Mouse (Mus musculus): ENCODE measurements around the gene Mef2d. TPM values are rescaled to one million over a fixed set of nuclear protein-coding genes. Genes with fewer than 3 reads are reported as not detected.

The Mef2d gene
- polyA plus RNA-seq, 1 experiment from 2014 or later: 16.4 TPM

- H3K4me1 ChIP-seq (ENCODE audit: control insufficient read depth, insufficient read depth, low read depth, low read length): peaks cover 61% of the 10 kb centered on the region
- WGBS: 17% methylated on average over 3 of the region's 3 CpGs
- H3K4me3 ChIP-seq (ENCODE audit: low read length): no peak overlapping the region
- H3K27me3 ChIP-seq (replicated peaks; ENCODE audit: control insufficient read depth, insufficient read depth, low read length): no peaks in the 10 kb centered on the region
- peak; percentile 88 for ATAC-seq
- H3K9me3 ChIP-seq (ENCODE audit: control insufficient read depth, low read length): no peaks in the 10 kb centered on the region
- peak overlapping the region; percentile 33; the same call in 1 of the 2 replicates for H3K9ac ChIP-seq (ENCODE audit: low read depth, low read length)
- H3K27ac ChIP-seq (ENCODE audit: low read depth, low read length): peak overlapping the region; percentile 81
- H3K4me2 ChIP-seq (ENCODE audit: low read length): peak overlapping the region; percentile 24
- H3K36me3 ChIP-seq (ENCODE audit: control insufficient read depth, insufficient read depth, low read length): peaks cover 5% of the 10 kb centered on the region
These were observed 9.9 kb downstream of the Mef2d start for GRCm38 (mm10) chr3:88152056-88152455.

GRCm38 (mm10) chr3:88153290-88154011 lies 11.3 kb downstream of the Mef2d start:
- Histone ChIP-seq H3K27ac (ENCODE audit: low read depth, low read length) (peak overlapping the region; percentile 81), H3K4me2 (ENCODE audit: low read length) (no peak overlapping the region), H3K36me3 (ENCODE audit: control insufficient read depth, insufficient read depth, low read length) (peaks cover 9% of the 10 kb centered on the region), H3K27me3 (replicated peaks; ENCODE audit: control insufficient read depth, insufficient read depth, low read length) (no peaks in the 10 kb centered on the region), H3K9ac (ENCODE audit: low read depth, low read length) (no peak overlapping the region), H3K4me3 (ENCODE audit: low read length) (no peak overlapping the region), H3K9me3 (ENCODE audit: control insufficient read depth, low read length) (no peaks in the 10 kb centered on the region), H3K4me1 (ENCODE audit: control insufficient read depth, insufficient read depth, low read depth, low read length) (peaks cover 53% of the 10 kb centered on the region)
- WGBS: 84% methylated on average over 3 of the region's 3 CpGs
- no peak for ATAC-seq

GRCm38 (mm10) chr3:88154236-88154635 lies 12.1 kb downstream of the Mef2d start:
- H3K36me3 ChIP-seq (ENCODE audit: control insufficient read depth, insufficient read depth, low read length): peaks cover 9% of the 10 kb centered on the region
- H3K27ac ChIP-seq (ENCODE audit: low read depth, low read length): no peak overlapping the region
- H3K9me3 ChIP-seq (ENCODE audit: control insufficient read depth, low read length): no peaks in the 10 kb centered on the region
- peaks cover 45% of the 10 kb centered on the region for H3K4me1 ChIP-seq (ENCODE audit: control insufficient read depth, insufficient read depth, low read depth, low read length)
- no peak overlapping the region for H3K9ac ChIP-seq (ENCODE audit: low read depth, low read length)
- H3K4me3 ChIP-seq (ENCODE audit: low read length): no peak overlapping the region
- WGBS: 80% methylated on average over 2 of the region's 2 CpGs
- no peak for ATAC-seq
- no peaks in the 10 kb centered on the region for H3K27me3 ChIP-seq (replicated peaks; ENCODE audit: control insufficient read depth, insufficient read depth, low read length)
- H3K4me2 ChIP-seq (ENCODE audit: low read length): no peak overlapping the region

- Histone ChIP-seq H3K4me2 (ENCODE audit: low read length) (no peak overlapping the region), H3K27ac (ENCODE audit: low read depth, low read length) (no peak overlapping the region), H3K9ac (ENCODE audit: low read depth, low read length) (no peak overlapping the region), H3K27me3 (replicated peaks; ENCODE audit: control insufficient read depth, insufficient read depth, low read length) (no peaks in the 10 kb centered on the region), H3K4me3 (ENCODE audit: low read length) (no peak overlapping the region), H3K9me3 (ENCODE audit: control insufficient read depth, low read length) (no peaks in the 10 kb centered on the region), H3K36me3 (ENCODE audit: control insufficient read depth, insufficient read depth, low read length) (peaks cover 14% of the 10 kb centered on the region), H3K4me1 (ENCODE audit: control insufficient read depth, insufficient read depth, low read depth, low read length) (peaks cover 19% of the 10 kb centered on the region)
- ATAC-seq: no peak
These were observed 14.6 kb downstream of the Mef2d start for GRCm38 (mm10) chr3:88156817-88157216.

GRCm38 (mm10) chr3:88157771-88158597 lies 15.8 kb downstream of the Mef2d start:
- peak; percentile 32 for ATAC-seq
- no peak overlapping the region for H3K4me2 ChIP-seq (ENCODE audit: low read length)
- peaks cover 7% of the 10 kb centered on the region for H3K4me1 ChIP-seq (ENCODE audit: control insufficient read depth, insufficient read depth, low read depth, low read length)
- no peaks in the 10 kb centered on the region for H3K9me3 ChIP-seq (ENCODE audit: control insufficient read depth, low read length)
- peaks cover 22% of the 10 kb centered on the region for H3K36me3 ChIP-seq (ENCODE audit: control insufficient read depth, insufficient read depth, low read length)
- no peak overlapping the region for H3K4me3 ChIP-seq (ENCODE audit: low read length)
- no peak overlapping the region for H3K9ac ChIP-seq (ENCODE audit: low read depth, low read length)
- no peaks in the 10 kb centered on the region for H3K27me3 ChIP-seq (replicated peaks; ENCODE audit: control insufficient read depth, insufficient read depth, low read length)
- H3K27ac ChIP-seq (ENCODE audit: low read depth, low read length): no peak overlapping the region
- 19% methylated on average over 23 of the region's 23 CpGs for WGBS

- Histone ChIP-seq H3K27ac (ENCODE audit: low read depth, low read length) (no peak overlapping the region), H3K36me3 (ENCODE audit: control insufficient read depth, insufficient read depth, low read length) (peaks cover 25% of the 10 kb centered on the region), H3K4me1 (ENCODE audit: control insufficient read depth, insufficient read depth, low read depth, low read length) (peaks cover 2% of the 10 kb centered on the region; the same call in 1 of the 2 replicates), H3K27me3 (replicated peaks; ENCODE audit: control insufficient read depth, insufficient read depth, low read length) (no peaks in the 10 kb centered on the region), H3K4me2 (ENCODE audit: low read length) (no peak overlapping the region), H3K9ac (ENCODE audit: low read depth, low read length) (no peak overlapping the region), H3K4me3 (ENCODE audit: low read length) (no peak overlapping the region), H3K9me3 (ENCODE audit: control insufficient read depth, low read length) (no peaks in the 10 kb centered on the region)
- 84% methylated on average over 6 of the region's 6 CpGs for WGBS
- no peak for ATAC-seq
These were observed 16.8 kb downstream of the Mef2d start for GRCm38 (mm10) chr3:88158991-88159390.

- H3K27me3 ChIP-seq (replicated peaks; ENCODE audit: control insufficient read depth, insufficient read depth, low read length): no peaks in the 10 kb centered on the region
- H3K27ac ChIP-seq (ENCODE audit: low read depth, low read length): no peak overlapping the region
- ATAC-seq: no peak
- H3K36me3 ChIP-seq (ENCODE audit: control insufficient read depth, insufficient read depth, low read length): peaks cover 38% of the 10 kb centered on the region
- H3K9ac ChIP-seq (ENCODE audit: low read depth, low read length): no peak overlapping the region
- H3K4me1 ChIP-seq (ENCODE audit: control insufficient read depth, insufficient read depth, low read depth, low read length): peaks cover 2% of the 10 kb centered on the region; the same call in 1 of the 2 replicates
- no peak overlapping the region for H3K4me3 ChIP-seq (ENCODE audit: low read length)
- H3K4me2 ChIP-seq (ENCODE audit: low read length): no peak overlapping the region
- no peaks in the 10 kb centered on the region for H3K9me3 ChIP-seq (ENCODE audit: control insufficient read depth, low read length)
- WGBS: 76% methylated on average over 6 of the region's 6 CpGs
These were observed 18.7 kb downstream of the Mef2d start for GRCm38 (mm10) chr3:88160856-88161255.

- no peak overlapping the region for H3K4me2 ChIP-seq (ENCODE audit: low read length)
- no peak for ATAC-seq
- no peaks in the 10 kb centered on the region for H3K9me3 ChIP-seq (ENCODE audit: control insufficient read depth, low read length)
- H3K36me3 ChIP-seq (ENCODE audit: control insufficient read depth, insufficient read depth, low read length): peaks cover 36% of the 10 kb centered on the region
- H3K27me3 ChIP-seq (replicated peaks; ENCODE audit: control insufficient read depth, insufficient read depth, low read length): no peaks in the 10 kb centered on the region
- WGBS: 79% methylated on average over 8 of the region's 8 CpGs
- H3K27ac ChIP-seq (ENCODE audit: low read depth, low read length): no peak overlapping the region
- H3K4me1 ChIP-seq (ENCODE audit: control insufficient read depth, insufficient read depth, low read depth, low read length): peaks cover 2% of the 10 kb centered on the region; the same call in 1 of the 2 replicates
- H3K4me3 ChIP-seq (ENCODE audit: low read length): no peak overlapping the region
- H3K9ac ChIP-seq (ENCODE audit: low read depth, low read length): no peak overlapping the region
These were observed 20.1 kb downstream of the Mef2d start for GRCm38 (mm10) chr3:88162259-88162658.

- Histone ChIP-seq H3K4me2 (ENCODE audit: low read length) (no peak overlapping the region), H3K9me3 (ENCODE audit: control insufficient read depth, low read length) (no peaks in the 10 kb centered on the region), H3K4me3 (ENCODE audit: low read length) (no peak overlapping the region), H3K9ac (ENCODE audit: low read depth, low read length) (no peak overlapping the region), H3K36me3 (ENCODE audit: control insufficient read depth, insufficient read depth, low read length) (peaks cover 39% of the 10 kb centered on the region), H3K27me3 (replicated peaks; ENCODE audit: control insufficient read depth, insufficient read depth, low read length) (no peaks in the 10 kb centered on the region), H3K4me1 (ENCODE audit: control insufficient read depth, insufficient read depth, low read depth, low read length) (no peaks in the 10 kb centered on the region), H3K27ac (ENCODE audit: low read depth, low read length) (no peak overlapping the region)
- WGBS: 70% methylated on average over 4 of the region's 4 CpGs
- no peak for ATAC-seq
These were observed 20.6 kb downstream of the Mef2d start for GRCm38 (mm10) chr3:88162811-88163210.

Data from hindbrain, embryonic 16.5 days (tissue).